Mouse (Mus musculus) embryonic facial prominence, embryonic 11.5 days (tissue): ENCODE measurements at regions not wholly inside any gene's neighbourhood (a gene's known extent, or its start where the extent isn't known, plus 50 kb on each side); places are given as distances from the start of the nearest gene placed in this dataset.

Experiments used
- ATAC-seq: fragments of 200-750 bp; cut with Nextera tagmentation; replicated peaks from 2 replicates; pipeline ENCODE4 v1.8.0; 2017; ENCODE audit warnings: low read depth; ENCODE audit not compliant: insufficient number of reproducible peaks, low FRiP score, low TSS enrichment
- DNase-seq: peaks from one replicate; pipeline ENCODE4 v3.0.0-alpha.2; 2015; ENCODE audit warnings: low spot score
- H3K27ac ChIP-seq: fragments of 300-500 bp; sonication (generic); replicated peaks from 2 replicates; pipeline ENCODE4 v1.5.1; 2014; ENCODE audit warnings: mild to moderate bottlenecking, low read depth, low read length, control low read depth
- H3K27me3 ChIP-seq: fragments of 300-500 bp; sonication (generic); 2 replicates; pipeline ENCODE4 v1.6.1; 2014; ENCODE audit warnings: mild to moderate bottlenecking, low read length, moderate library complexity, mixed read lengths; ENCODE audit not compliant: control insufficient read depth, insufficient read depth
- H3K36me3 ChIP-seq: fragments of 300-500 bp; sonication (generic); replicated peaks from 2 replicates; pipeline ENCODE4 v1.6.1; 2014; ENCODE audit warnings: low read depth, mild to moderate bottlenecking, low read length, moderate library complexity, mixed read lengths; ENCODE audit not compliant: control insufficient read depth, insufficient read depth
- H3K4me1 ChIP-seq: fragments of 300-500 bp; sonication (generic); 2 replicates; pipeline ENCODE4 v1.6.1; 2014; ENCODE audit warnings: low read length, mixed read lengths; ENCODE audit not compliant: control insufficient read depth, insufficient read depth
- H3K4me2 ChIP-seq: fragments of 300-500 bp; sonication (generic); 2 replicates; pipeline ENCODE4 v1.6.1; 2014; ENCODE audit warnings: low read depth, mild to moderate bottlenecking, control low read depth, low read length, moderate library complexity
- H3K4me3 ChIP-seq: fragments of 300-500 bp; sonication (generic); 2 replicates; pipeline ENCODE4 v1.5.1; 2014; ENCODE audit warnings: low read depth, low read length, control low read depth
- H3K9ac ChIP-seq: fragments of 300-500 bp; sonication (generic); replicated peaks from 2 replicates; pipeline ENCODE4 v1.6.1; 2014; ENCODE audit warnings: mild to moderate bottlenecking, control low read depth, low read length
- H3K9me3 ChIP-seq: fragments of 300-500 bp; sonication (generic); replicated peaks from 2 replicates; pipeline ENCODE4 v1.6.1; 2016; ENCODE audit warnings: mild to moderate bottlenecking, low read length, inconsistent platforms, mixed read lengths; ENCODE audit not compliant: control insufficient read depth
- WGBS: fragments of 180-500 bp; shearing (Covaris S2); extraction: QIAGEN DNeasy Blood & Tissue Kit; methylation state at CpG from one replicate; pipeline ENCODE4 v1.1.7; 2014; 5-methylcytosine and 5-hydroxymethylcytosine counted together

DNA sequence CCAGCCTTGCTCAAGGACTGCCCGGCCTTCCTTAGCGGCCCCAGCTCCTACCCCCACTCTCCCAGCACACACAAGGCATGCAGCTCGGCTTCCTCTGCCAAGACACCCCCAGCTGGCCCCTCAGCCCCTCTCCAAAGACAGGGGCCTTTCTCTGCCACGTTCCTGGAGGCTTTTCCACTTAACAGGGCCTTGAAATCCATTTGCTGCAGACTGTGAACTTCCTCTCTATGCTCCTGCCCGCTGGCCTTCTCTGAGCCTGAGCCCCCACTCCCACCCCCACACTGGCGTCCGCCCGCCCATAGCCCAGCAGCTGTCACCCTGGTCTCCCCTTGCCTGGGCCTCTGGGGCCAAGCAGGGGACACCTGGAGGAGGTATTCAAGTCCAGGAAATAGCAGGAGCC lies 73.7 kb downstream of the Pja1 start:
- H3K9ac ChIP-seq = no peak overlapping the region
- DNase-seq (peak; percentile 26), ATAC-seq (peak; percentile 79)
- H3K4me3 ChIP-seq = no peak overlapping the region
- WGBS = 41% methylated on average over 8 of the region's 8 CpGs
- H3K36me3 ChIP-seq = no peaks in the 10 kb centered on the region
- H3K4me1 ChIP-seq = no peaks in the 10 kb centered on the region
- peaks cover 3% of the 10 kb centered on the region; the same call in 1 of the 2 replicates for H3K27me3 ChIP-seq
- no peak overlapping the region for H3K4me2 ChIP-seq
- 0 out of 2 replicates have a peak overlapping the region, but pooled peaks have one; percentile 3 for H3K27ac ChIP-seq
- H3K9me3 ChIP-seq = no peaks in the 10 kb centered on the region

DNA sequence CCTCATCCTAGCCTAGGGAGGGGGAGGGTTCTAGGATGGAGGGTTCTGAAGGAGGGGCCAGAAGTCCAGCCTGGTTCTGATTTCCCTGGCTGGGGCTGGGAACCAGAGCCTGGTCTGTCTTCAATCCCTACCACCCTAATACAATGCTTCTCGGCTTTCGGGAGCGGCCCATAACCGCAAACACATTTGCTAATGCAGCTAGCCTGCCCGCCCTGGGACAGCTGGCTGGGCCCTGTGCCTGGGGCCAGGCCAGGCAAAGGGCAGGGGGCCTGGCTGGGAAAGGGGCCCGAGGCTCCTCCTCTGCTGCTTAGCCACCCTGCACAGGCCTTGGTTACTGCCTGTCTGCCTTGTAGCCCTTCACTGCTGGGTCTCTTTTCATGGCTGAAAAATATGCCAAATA lies 74.9 kb downstream of the Pja1 start:
- Histone ChIP-seq H3K9me3 (no peaks in the 10 kb centered on the region), H3K4me2 (no peak overlapping the region), H3K27ac (no peak overlapping the region), H3K9ac (no peak overlapping the region), H3K4me1 (no peaks in the 10 kb centered on the region), H3K27me3 (peaks cover 6% of the 10 kb centered on the region), H3K4me3 (no peak overlapping the region), H3K36me3 (no peaks in the 10 kb centered on the region)
- ATAC-seq = 0 out of 2 replicates have a peak, but pooled peaks have one; percentile 12
- DNase-seq = peak; percentile 26
- 39% methylated on average over 6 of the region's 6 CpGs for WGBS

- Histone ChIP-seq H3K27ac (no peak overlapping the region), H3K9me3 (no peaks in the 10 kb centered on the region), H3K4me2 (no peak overlapping the region), H3K27me3 (peaks cover 6% of the 10 kb centered on the region), H3K36me3 (no peaks in the 10 kb centered on the region), H3K9ac (no peak overlapping the region), H3K4me1 (no peaks in the 10 kb centered on the region), H3K4me3 (no peak overlapping the region)
- DNase-seq (no peak), ATAC-seq (no peak)
- WGBS = 86% methylated on average over 3 of the region's 3 CpGs
These were observed 76.0 kb downstream of the Pja1 start for GRCm38 (mm10) chrX:99395067-99395466.

GRCm38 (mm10) chrX:99391628-99392027 lies 79.4 kb downstream of the Pja1 start:
- WGBS = 45% methylated on average over 6 of the region's 6 CpGs
- Histone ChIP-seq H3K9me3 (no peaks in the 10 kb centered on the region), H3K4me3 (no peak overlapping the region), H3K4me1 (no peaks in the 10 kb centered on the region), H3K9ac (no peak overlapping the region), H3K4me2 (no peak overlapping the region), H3K27ac (peak overlapping the region; percentile 65; the same call in 1 of the 2 replicates), H3K27me3 (peaks cover 6% of the 10 kb centered on the region), H3K36me3 (no peaks in the 10 kb centered on the region)
- ATAC-seq (no peak), DNase-seq (peak; percentile 43)

DNA sequence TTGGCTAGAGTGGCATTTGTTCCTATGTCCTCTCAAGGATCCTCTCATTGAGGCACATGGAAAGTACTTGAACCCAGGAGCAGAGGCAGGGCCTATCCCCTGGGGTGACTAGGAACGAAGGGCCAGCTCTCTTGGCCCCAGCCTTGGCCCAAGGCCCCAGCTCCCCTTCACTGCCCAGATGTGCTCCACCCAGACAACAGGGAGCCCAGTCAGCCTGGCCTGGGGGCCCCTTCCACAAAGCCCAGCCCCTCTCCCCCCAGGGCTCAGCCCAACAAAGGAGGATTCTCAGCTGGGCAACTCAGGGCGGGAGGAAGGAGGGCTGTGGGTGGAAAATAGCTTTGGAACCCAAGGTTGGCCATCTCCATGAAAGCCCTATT lies 80.6 kb downstream of the Pja1 start:
- 33% methylated on average over 2 of the region's 2 CpGs for WGBS
- Histone ChIP-seq H3K27me3 (peaks cover 6% of the 10 kb centered on the region), H3K9ac (no peak overlapping the region), H3K9me3 (no peaks in the 10 kb centered on the region), H3K27ac (peak overlapping the region; percentile 65), H3K4me2 (no peak overlapping the region), H3K4me1 (no peaks in the 10 kb centered on the region), H3K36me3 (no peaks in the 10 kb centered on the region), H3K4me3 (no peak overlapping the region)
- ATAC-seq (peak; percentile 72), DNase-seq (no peak)

DNA sequence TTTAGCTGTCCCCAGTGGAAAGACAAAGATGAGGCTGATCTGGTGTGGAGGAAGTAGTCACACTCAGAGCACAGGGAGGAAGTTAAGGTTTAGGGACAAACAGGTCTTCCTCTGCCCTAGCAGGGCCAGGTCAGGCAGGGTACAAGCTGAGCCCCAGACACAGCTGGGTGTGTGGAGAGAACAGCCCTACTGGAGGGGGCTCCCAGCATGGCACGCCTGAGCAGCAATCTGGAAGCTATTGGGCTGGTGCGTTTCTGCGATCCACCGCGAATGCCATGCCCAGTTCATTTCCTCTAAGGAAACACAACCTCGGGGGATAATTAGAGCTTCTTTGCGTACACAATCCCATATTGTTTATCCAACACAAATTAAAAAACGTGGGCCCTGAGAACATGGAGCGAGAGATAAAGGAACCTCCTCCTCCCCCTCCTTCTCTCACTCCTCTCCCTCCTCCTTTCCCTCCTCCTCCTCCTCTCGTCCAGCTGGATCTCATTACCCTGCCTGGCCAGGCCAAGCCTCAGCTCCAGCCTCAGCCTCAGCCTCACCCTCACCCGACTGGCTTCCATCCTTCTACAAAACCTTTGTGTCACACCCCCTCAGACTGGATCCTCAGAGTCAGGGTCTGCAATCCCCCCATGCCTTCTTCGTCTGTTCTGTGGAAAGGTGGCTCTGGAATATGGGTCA lies 81.2 kb downstream of the Pja1 start:
- peak overlapping the region; percentile 65; the same call in 1 of the 2 replicates for H3K27ac ChIP-seq
- ATAC-seq = no peak; the same call in 1 of the 2 replicates

GRCm38 (mm10) chrX:99370711-99371110 lies 100.4 kb downstream of the Pja1 start:
- Histone ChIP-seq H3K27ac (no peak overlapping the region), H3K9me3 (no peaks in the 10 kb centered on the region), H3K27me3 (no peaks in the 10 kb centered on the region), H3K4me2 (no peak overlapping the region), H3K9ac (no peak overlapping the region), H3K4me1 (no peaks in the 10 kb centered on the region), H3K4me3 (no peak overlapping the region), H3K36me3 (no peaks in the 10 kb centered on the region)
- ATAC-seq = no peak
- DNase-seq = no peak
- 83% methylated on average over 5 of the region's 5 CpGs for WGBS

More for the DNA sequence above, 81.2 kb downstream of the Pja1 start:
- DNase-seq = peak; percentile 63
- Histone ChIP-seq H3K4me3 (no peak overlapping the region), H3K4me2 (no peak overlapping the region), H3K27me3 (peaks cover 7% of the 10 kb centered on the region), H3K36me3 (no peaks in the 10 kb centered on the region), H3K9ac (no peak overlapping the region), H3K4me1 (no peaks in the 10 kb centered on the region), H3K9me3 (no peaks in the 10 kb centered on the region)
- WGBS = 42% methylated on average over 12 of the region's 12 CpGs

DNA sequence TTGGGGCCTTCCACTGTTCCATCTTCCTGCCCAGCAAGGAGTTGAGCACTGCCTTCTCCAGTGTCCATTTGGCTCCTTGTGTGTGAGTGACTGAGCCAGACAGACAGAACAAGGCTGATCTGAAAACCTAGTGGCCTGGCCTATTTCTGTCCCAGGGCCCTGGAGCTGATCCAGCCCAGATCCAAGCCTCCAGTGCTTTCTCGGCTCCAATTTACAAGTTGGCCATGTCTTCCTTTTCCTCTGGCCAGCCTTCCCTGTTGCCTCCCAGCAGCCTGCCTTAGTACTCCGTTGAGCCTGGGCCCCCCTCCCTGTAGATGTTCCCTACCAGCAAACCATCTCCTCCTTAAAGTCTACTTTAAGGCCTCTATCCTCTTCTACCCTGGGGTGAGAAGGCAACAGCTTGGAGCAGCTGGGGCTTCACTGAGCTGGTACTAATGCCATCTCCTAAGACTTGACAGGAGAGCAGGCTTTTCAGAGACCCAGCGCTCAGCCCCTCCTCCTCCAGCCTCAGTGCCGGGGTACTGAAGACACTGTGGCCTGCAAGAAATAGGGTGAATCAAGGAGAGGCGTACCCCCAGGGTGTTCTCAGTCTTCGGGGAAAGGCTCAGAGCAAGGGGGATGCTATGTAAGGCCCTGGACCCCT lies 101.7 kb downstream of the Pja1 start:
- ATAC-seq = no peak
- Histone ChIP-seq H3K36me3 (no peaks in the 10 kb centered on the region), H3K9ac (no peak overlapping the region), H3K27me3 (peaks cover under 1% of the 10 kb centered on the region; the same call in 1 of the 2 replicates), H3K27ac (no peak overlapping the region), H3K4me2 (no peak overlapping the region), H3K4me3 (no peak overlapping the region), H3K4me1 (no peaks in the 10 kb centered on the region), H3K9me3 (no peaks in the 10 kb centered on the region)
- 77% methylated on average over 6 of the region's 6 CpGs for WGBS
- no peak for DNase-seq
